Mouse (Mus musculus) gastrocnemius, postnatal 14 days (tissue): ENCODE results near the gene Pcca. TPM values are rescaled to one million over a fixed set of nuclear protein-coding genes. Genes with fewer than 3 reads are reported as not detected.

Source experiments
- DNase-seq: peaks from one replicate; pipeline ENCODE4 v3.0.0; 2021; ENCODE audit warnings: mixed read lengths
- intact Hi-C: fragments of 180-260 bp; cut with DNase I; formaldehyde crosslinking; loops from one replicate; pipeline ENCODE4 v1.15.1; 2025; ENCODE audit warnings: low total_unique reads
- total RNA-seq, 2 experiments: library from RNA; stranded (reverse); gene quantifications; 2 replicates each; pipeline ENCODE4 v1.2.3; 2021

Gene Pcca
- total RNA-seq, 2 experiments from 2014 or later: 32.7 to 37.9 TPM

GRCm38 (mm10) chr14:122719496-122720080 is 185.5 kb downstream of the Pcca start:
- intact Hi-C loops: no loop called here
- no peak for DNase-seq

GRCm38 (mm10) chr14:122720989-122721388 is 186.9 kb downstream of the Pcca start:
- no peak for DNase-seq
- intact Hi-C loops: no loop called here

- intact Hi-C loops: no loop called here
- DNase-seq: no peak
Observed at GRCm38 (mm10) chr14:122721750-122722149, 187.6 kb downstream of the Pcca start.

GRCm38 (mm10) chr14:122726456-122726855 is 192.3 kb downstream of the Pcca start:
- intact Hi-C loops: no loop called here
- DNase-seq: no peak

GRCm38 (mm10) chr14:122729431-122730073 is 195.4 kb downstream of the Pcca start:
- intact Hi-C loops: no loop called here
- no peak for DNase-seq

GRCm38 (mm10) chr14:122730921-122731551 is 196.9 kb downstream of the Pcca start:
- intact Hi-C loops: no loop called here
- no peak for DNase-seq

- no peak for DNase-seq
- intact Hi-C loops: no loop called here
Observed at GRCm38 (mm10) chr14:122736806-122737205, 202.7 kb downstream of the Pcca start.

GRCm38 (mm10) chr14:122747860-122748842 is 214.0 kb downstream of the Pcca start:
- intact Hi-C loops: no loop called here
- DNase-seq: no peak

GRCm38 (mm10) chr14:122751552-122751951 is 217.4 kb downstream of the Pcca start:
- intact Hi-C loops: no loop called here
- no peak for DNase-seq

GRCm38 (mm10) chr14:122753278-122753677 is 219.2 kb downstream of the Pcca start:
- DNase-seq: no peak
- intact Hi-C loops: no loop called here

- DNase-seq: no peak
- intact Hi-C loops: no loop called here
Observed at GRCm38 (mm10) chr14:122754311-122754710, 220.2 kb downstream of the Pcca start.

GRCm38 (mm10) chr14:122755559-122755958 is 221.4 kb downstream of the Pcca start:
- intact Hi-C loops: no loop called here
- DNase-seq: peak; percentile 6

- intact Hi-C loops: no loop called here
- DNase-seq: no peak
Observed at GRCm38 (mm10) chr14:122756671-122757070, 222.5 kb downstream of the Pcca start.

GRCm38 (mm10) chr14:122759890-122760289 is 225.8 kb downstream of the Pcca start:
- intact Hi-C loops: no loop called here
- no peak for DNase-seq

- intact Hi-C loops: no loop called here
- no peak for DNase-seq
Observed at GRCm38 (mm10) chr14:122760803-122761202, 226.7 kb downstream of the Pcca start.

- DNase-seq: no peak
- intact Hi-C loops: no loop called here
Observed at GRCm38 (mm10) chr14:122762603-122763002, 228.5 kb downstream of the Pcca start.

GRCm38 (mm10) chr14:122765951-122766350 is 231.8 kb downstream of the Pcca start:
- intact Hi-C loops: no loop called here
- DNase-seq: no peak

GRCm38 (mm10) chr14:122766448-122766847 is 232.3 kb downstream of the Pcca start:
- DNase-seq: no peak
- intact Hi-C loops: no loop called here

- intact Hi-C loops: no loop called here
Observed at GRCm38 (mm10) chr14:122784701-122785100, 250.6 kb downstream of the Pcca start.

GRCm38 (mm10) chr14:122788199-122788598 is 254.1 kb downstream of the Pcca start:
- intact Hi-C loops: no loop called here
- DNase-seq: no peak

More at GRCm38 (mm10) chr14:122784701-122785100, 250.6 kb downstream of the Pcca start:
- DNase-seq: no peak
